Mouse (Mus musculus) liver, postnatal 0 days (tissue): ENCODE results near the gene 2310034G01Rik.

ENCODE experiments used
- CTCF ChIP-seq: sonication (generic); IDR thresholded peaks from 2 replicates; pipeline ENCODE4 v1.5.1; 2016; ENCODE audit warnings: antibody characterized with exemption, low read depth
- EP300 ChIP-seq: IDR thresholded peaks from 2 replicates; pipeline ENCODE4 v1.6.1; 2016; ENCODE audit warnings: antibody characterized with exemption, low read depth, mild to moderate bottlenecking

GRCm38 (mm10) chr19:46374477-46375088 lies 24.5 kb upstream of the 2310034G01Rik start:
- no peak for TF ChIP-seq CTCF
- TF ChIP-seq EP300: no peak
